13 mouse cellular contexts compared by ENCODE assay signal in the genomic region with DNA sequence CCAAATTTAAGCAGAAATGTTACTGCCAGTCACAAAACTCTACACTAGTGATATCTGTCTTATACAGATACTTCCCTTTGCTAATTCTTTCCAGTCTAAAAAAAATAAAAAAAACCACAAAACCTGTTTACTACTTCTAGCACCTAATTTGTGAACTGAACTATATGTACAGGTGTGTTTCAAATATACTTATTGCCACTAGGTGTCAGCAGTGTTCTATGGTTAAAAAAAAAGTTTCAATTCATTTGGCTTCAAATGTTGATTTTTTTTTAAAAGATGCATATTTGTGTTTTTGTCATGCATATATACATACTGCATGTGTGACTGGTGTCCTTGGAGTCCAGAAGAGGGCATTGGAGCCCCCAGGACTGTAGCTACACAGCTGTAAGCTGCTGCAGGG. TPM values are rescaled to one million over a fixed set of nuclear protein-coding genes. Genes with fewer than 3 reads are reported as not detected.
DNase-seq lines count a peak whose midpoint lies in the region; ATAC-seq and TF ChIP-seq lines count a peak whose summit lies in the region.
"Had no signal": no experiment of that assay in that cellular context is flagged by ENCODE, and none has a peak within 500 bp of the region (broad histone marks: within the 10 kb centered on the region; RNA-seq: fewer than 3 reads in every experiment).

No protein-coding gene starts in this region.

- CTCF ChIA-PET in Patski (lab: Charles Lee): interaction anchor here (0.9 to 3.7 kb wide), 9 partner anchors 59 to 316 kb away, joined by 3 to 20 read pairs (median 6); no protein-coding TSS in a partner anchor

- POLR2A ChIA-PET in Patski (lab: Charles Lee): interaction anchor here (1.4 kb wide), 1 partner anchor 279 kb away, joined by 4 read pairs; no protein-coding TSS in a partner anchor

- TF ChIP-seq CTCF in gastrocnemius, adult 2 months (IDR thresholded peaks at IDR 0.05): peak; percentile 82
- peak; percentile 60 for TF ChIP-seq CTCF in lung, embryonic 14.5 days (IDR thresholded peaks at IDR 0.05; ENCODE audit: low read depth)
- peak; percentile 68 for TF ChIP-seq CTCF in Patski (IDR thresholded peaks at IDR 0.05)

- ATAC-seq in lung, embryonic 14.5 days (ENCODE audit: insufficient read depth): no peak
- no peak for ATAC-seq in Patski
- ATAC-seq in megakaryocyte, adult 5-6 weeks (ENCODE audit: poor library complexity, severe bottlenecking): no peak

- H3K9me3 ChIP-seq in lung, embryonic 14.5 days (ENCODE audit: low read depth, low read length): no peaks in the 10 kb centered on the region
- H3K9me3 ChIP-seq: forebrain, embryonic 12.5 days; megakaryocyte, embryonic 14.5 days had no signal

- peaks cover 32% of the 10 kb centered on the region for H3K36me3 ChIP-seq in lung, embryonic 14.5 days (ENCODE audit: insufficient read depth)
- H3K36me3 ChIP-seq: G1E had no signal

- DNase-seq in gastrocnemius, adult 2 months: no peak
- DNase-seq in gastrocnemius, postnatal 14 days: no peak
- DNase-seq in lung, embryonic 14.5 days: peak; percentile 73
- no peak for DNase-seq in lung, postnatal 14 days
- DNase-seq in Patski (ENCODE audit: low read depth, low spot score): no peak
- peak; percentile 24 for DNase-seq in mesoderm, embryonic 11.5 days (ENCODE audit: low read depth, low spot score)
- DNase-seq in adrenal gland, postnatal 10 days: no peak
- DNase-seq: heart, postnatal 14 days; layer of hippocampus, adult 9-11 months had no signal

- H3K27me3 ChIP-seq in lung, embryonic 14.5 days (ENCODE audit: insufficient read depth, low read length): no peaks in the 10 kb centered on the region
- H3K27me3 ChIP-seq in Patski: no peaks in the 10 kb centered on the region
- H3K27me3 ChIP-seq: forebrain, embryonic 12.5 days had no signal

- in situ Hi-C loops in Patski (cut with MboI; ENCODE audit: low pct_unique_long_range_greater_than_20kb): loop anchor here (10.0 kb wide), 1 partner anchor 591 kb away; no protein-coding TSS in a partner anchor

- no peak overlapping the region for H3K9ac ChIP-seq in lung, embryonic 14.5 days
- H3K9ac ChIP-seq: forebrain, embryonic 12.5 days had no signal

- H3K27ac ChIP-seq in gastrocnemius, adult 2 months: peak overlapping the region; percentile 96
- no peak overlapping the region for H3K27ac ChIP-seq in lung, embryonic 14.5 days (ENCODE audit: low read depth)
- H3K27ac ChIP-seq: forebrain, embryonic 12.5 days had no signal

- no peak overlapping the region for H3K4me2 ChIP-seq in lung, embryonic 14.5 days
- H3K4me2 ChIP-seq: forebrain, embryonic 12.5 days had no signal

- no peaks in the 10 kb centered on the region for H3K4me1 ChIP-seq in lung, embryonic 14.5 days (ENCODE audit: insufficient read depth)

- intact Hi-C loops in gastrocnemius, adult 2 months (cut with DNase I): loop anchor here (1.0 to 10.0 kb wide), 2 partner anchors 279 to 571 kb away; a partner anchor contains a TSS
- intact Hi-C loops in gastrocnemius, postnatal 14 days (cut with DNase I; ENCODE audit: low total_unique reads): no loop called here

- peak overlapping the region; percentile 95 for H3K4me3 ChIP-seq in gastrocnemius, adult 2 months
- H3K4me3 ChIP-seq in lung, embryonic 14.5 days (ENCODE audit: low read depth, low read length): no peak overlapping the region
- H3K4me3 ChIP-seq: forebrain, embryonic 12.5 days; megakaryocyte, embryonic 14.5 days had no signal

RNA-seq across cellular contexts. Expression of a gene that starts 4.1 kb away (rescaled TPM):
- 100 to 1,000 TPM; 168 to 189 TPM for total RNA-seq in gastrocnemius, adult 2 months (2021)
- total RNA-seq in gastrocnemius, postnatal 14 days (2021): 100 to 1,000 TPM; 107 to 109 TPM
- polyA plus RNA-seq in lung, embryonic 14.5 days (2014; fragmentation: Nextera tagmentation; extraction: Ambion mirVana): 104 TPM in 2 replicates
- 226 TPM for polyA plus RNA-seq in Patski (2021)
- total RNA-seq in adrenal gland, postnatal 10 days (2021): 10 to 100 TPM; 37.0 to 57.4 TPM
- total RNA-seq in megakaryocyte, adult 5-6 weeks (2015): 0.32 TPM in 1 of 2 replicates, not detected in the other
- total RNA-seq in megakaryocyte, adult 5-6 weeks (2017): not detected in 2 replicates
- total RNA-seq: G1E had no signal
- polyA plus RNA-seq: G1E had no signal

Comparison
In these comparisons a context has a peak if more than half of its experiments do, and no peak if none do; other contexts are left out.
1. DNase-seq: peak in lung, embryonic 14.5 days (single experiment) and mesoderm, embryonic 11.5 days (single experiment); none in gastrocnemius, adult 2 months (single experiment), gastrocnemius, postnatal 14 days (single experiment), lung, postnatal 14 days (single experiment), Patski (single experiment) and adrenal gland, postnatal 10 days (single experiment).
2. RNA of a gene that starts 4.1 kb away (total RNA-seq): 168 to 189 TPM in gastrocnemius, adult 2 months, 107 to 109 TPM in gastrocnemius, postnatal 14 days and 37.0 to 57.4 TPM in adrenal gland, postnatal 10 days; 0.32 TPM in megakaryocyte, adult 5-6 weeks; every median in the first group is over 10 times any median in the second.
3. Peak in every context shown above with its lines, with median percentiles within 50 percentile points of each other: CTCF ChIP-seq.